Mouse (Mus musculus): Measurements from ENCODE around the gene Lamtor2.

DNA sequence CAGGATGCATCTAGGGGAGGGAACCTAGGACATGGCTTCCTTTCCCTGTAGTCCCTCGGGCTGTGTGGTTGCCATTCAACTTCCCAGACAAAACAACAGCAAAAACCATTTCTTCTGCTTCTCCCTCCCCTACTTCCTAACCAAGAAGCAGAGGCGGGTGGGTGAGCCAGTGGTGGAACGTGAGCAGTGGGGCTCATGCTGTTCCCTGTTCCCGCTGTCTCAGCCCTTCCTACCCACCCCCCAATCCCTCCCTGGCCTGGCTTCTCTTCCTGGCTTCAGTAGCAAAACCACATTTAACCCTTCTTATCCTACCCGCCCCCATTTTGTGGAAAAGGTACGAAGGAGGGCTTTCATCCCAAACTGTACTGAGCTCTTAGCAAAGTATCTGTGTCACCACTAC, 47.8 kb downstream of the Lamtor2 start:
- no peak for TF ChIP-seq BHLHE40 (IDR thresholded peaks at IDR 0.05; ENCODE audit: borderline replicate concordance, low read depth, low read length)
- TF ChIP-seq GATA1 (IDR thresholded peaks at IDR 0.05; ENCODE audit: low read depth, low read length) = no peak
- no peak for TF ChIP-seq GABPA (IDR thresholded peaks at IDR 0.05; ENCODE audit: low read depth, low read length)
- no peak for TF ChIP-seq MEF2A (IDR thresholded peaks at IDR 0.05; ENCODE audit: extremely low read depth, insufficient replicate concordance, low read depth, low read length, poor library complexity, severe bottlenecking)
- no peak for TF ChIP-seq CTCF (IDR thresholded peaks at IDR 0.05 in 2 of 3, conservative IDR thresholded peaks at IDR 0.05 in 1 of 3; ENCODE audit: control insufficient read depth in 1 of 3, insufficient read depth in 1 of 3, low read depth in 2 of 3, low read length in 3 of 3, poor library complexity in 1 of 3, severe bottlenecking in 1 of 3)
- no peak for TF ChIP-seq ZMIZ1 (IDR thresholded peaks at IDR 0.05; ENCODE audit: low read depth, low read length)
- no peak for TF ChIP-seq EP300 (IDR thresholded peaks at IDR 0.05; ENCODE audit: low read depth in 1 of 2, low read length in 2 of 2)
- TF ChIP-seq TBP (IDR thresholded peaks at IDR 0.05; ENCODE audit: low read depth, low read length) = no peak

Measured in MEL (cell line).